Mouse (Mus musculus) megakaryocyte, embryonic 14.5 days (primary cell): ENCODE measurements at regions not wholly inside any gene's neighbourhood (a gene's known extent, or its start where the extent isn't known, plus 50 kb on each side); places are given as distances from the start of the nearest gene placed in this dataset.

Experiments used
- FLI1 ChIP-seq: IDR thresholded peaks from 2 replicates; pipeline ENCODE4 v1.6.1; 2012; ENCODE audit warnings: low read length, inconsistent platforms, mixed read lengths
- GATA1 ChIP-seq: IDR thresholded peaks from 3 replicates; pipeline ENCODE4 v1.6.1; 2012; ENCODE audit warnings: mixed read lengths, low read length, inconsistent platforms, borderline replicate concordance

DNA sequence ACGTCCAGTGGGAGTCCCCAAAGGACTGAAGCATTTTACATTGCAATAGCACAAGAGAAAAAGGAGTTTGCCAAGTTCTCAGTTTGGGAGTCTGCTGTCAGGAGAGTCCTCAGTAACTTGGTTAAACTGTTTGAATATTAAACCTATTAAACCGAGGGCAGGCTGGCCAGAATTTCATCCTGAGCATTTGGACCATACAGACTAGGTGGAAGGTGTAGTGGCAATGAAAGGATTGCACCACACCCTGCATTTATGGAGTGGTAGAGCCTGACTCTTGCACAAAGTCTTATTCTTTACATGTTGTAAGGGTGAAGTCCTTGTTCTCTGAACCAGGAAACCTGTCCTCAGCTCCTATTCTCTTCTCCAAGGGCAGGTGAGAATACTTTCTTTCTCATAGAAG lies 58.6 kb upstream of the Map4k3 start:
- TF ChIP-seq GATA1 (no peak), FLI1 (no peak)
